Mouse (Mus musculus): ENCODE data around the gene Pex7. TPM values are rescaled to one million over a fixed set of nuclear protein-coding genes. Genes with fewer than 3 reads are reported as not detected.

Pex7 gene
- polyA plus RNA-seq (2015; fragmentation: Nextera tagmentation; extraction: Ambion mirVana) = 30.5 and 34.2 TPM in 2 replicates

GRCm38 (mm10) chr10:19907246-19907804 lies at the start of gene Pex7:
Gene Pex7 (minus strand): TSS chr10:19907689.
- H3K36me3 ChIP-seq (ENCODE audit: control insufficient read depth, insufficient read depth, low read length) = no peaks in the 10 kb centered on the region
- H3K27ac ChIP-seq (ENCODE audit: low read length) = peak within 1 kb of the TSS; percentile 98
- ATAC-seq (ENCODE audit: low read depth) = peak; percentile 98
- peak within 1 kb of the TSS; percentile 95 for H3K9ac ChIP-seq (ENCODE audit: low read length)
- peak within 1 kb of the TSS; percentile 38 for H3K4me2 ChIP-seq (ENCODE audit: low read depth, low read length)
- no peaks in the 10 kb centered on the region for H3K9me3 ChIP-seq (ENCODE audit: control insufficient read depth, low read length)
- peak within 1 kb of the TSS; percentile 84 for H3K4me3 ChIP-seq (ENCODE audit: low read length)
- WGBS = under 1% methylated on average over 59 of the region's 60 CpGs
- no peaks in the 10 kb centered on the region for H3K27me3 ChIP-seq (ENCODE audit: control insufficient read depth, insufficient read depth, low read depth, low read length)
- no peaks in the 10 kb centered on the region for H3K4me1 ChIP-seq (replicated peaks; ENCODE audit: control insufficient read depth, insufficient read depth, low read length)

GRCm38 (mm10) chr10:19956745-19957144 lies 49.3 kb upstream of the Pex7 start:
- H3K27ac ChIP-seq (ENCODE audit: low read length) = peak overlapping the region; percentile 88
- H3K4me2 ChIP-seq (ENCODE audit: low read depth, low read length) = peak overlapping the region; percentile 36
- WGBS = 26% methylated on average over 6 of the region's 6 CpGs
- no peaks in the 10 kb centered on the region for H3K36me3 ChIP-seq (ENCODE audit: control insufficient read depth, insufficient read depth, low read length)
- H3K4me3 ChIP-seq (ENCODE audit: low read length) = no peak overlapping the region
- no peaks in the 10 kb centered on the region for H3K27me3 ChIP-seq (ENCODE audit: control insufficient read depth, insufficient read depth, low read depth, low read length)
- peaks cover 26% of the 10 kb centered on the region for H3K4me1 ChIP-seq (replicated peaks; ENCODE audit: control insufficient read depth, insufficient read depth, low read length)
- H3K9ac ChIP-seq (ENCODE audit: low read length) = no peak overlapping the region
- peak; percentile 96 for ATAC-seq (ENCODE audit: low read depth)
- no peaks in the 10 kb centered on the region for H3K9me3 ChIP-seq (ENCODE audit: control insufficient read depth, low read length)

GRCm38 (mm10) chr10:19955817-19956216 lies 48.3 kb upstream of the Pex7 start:
- no peaks in the 10 kb centered on the region for H3K9me3 ChIP-seq (ENCODE audit: control insufficient read depth, low read length)
- no peak overlapping the region for H3K27ac ChIP-seq (ENCODE audit: low read length)
- peaks cover 26% of the 10 kb centered on the region for H3K4me1 ChIP-seq (replicated peaks; ENCODE audit: control insufficient read depth, insufficient read depth, low read length)
- H3K4me2 ChIP-seq (ENCODE audit: low read depth, low read length) = peak overlapping the region; percentile 36; the same call in 1 of the 2 replicates
- H3K4me3 ChIP-seq (ENCODE audit: low read length) = no peak overlapping the region
- H3K36me3 ChIP-seq (ENCODE audit: control insufficient read depth, insufficient read depth, low read length) = no peaks in the 10 kb centered on the region
- 70% methylated on average over 6 of the region's 6 CpGs for WGBS
- ATAC-seq (ENCODE audit: low read depth) = no peak
- no peak overlapping the region for H3K9ac ChIP-seq (ENCODE audit: low read length)
- H3K27me3 ChIP-seq (ENCODE audit: control insufficient read depth, insufficient read depth, low read depth, low read length) = no peaks in the 10 kb centered on the region

DNA sequence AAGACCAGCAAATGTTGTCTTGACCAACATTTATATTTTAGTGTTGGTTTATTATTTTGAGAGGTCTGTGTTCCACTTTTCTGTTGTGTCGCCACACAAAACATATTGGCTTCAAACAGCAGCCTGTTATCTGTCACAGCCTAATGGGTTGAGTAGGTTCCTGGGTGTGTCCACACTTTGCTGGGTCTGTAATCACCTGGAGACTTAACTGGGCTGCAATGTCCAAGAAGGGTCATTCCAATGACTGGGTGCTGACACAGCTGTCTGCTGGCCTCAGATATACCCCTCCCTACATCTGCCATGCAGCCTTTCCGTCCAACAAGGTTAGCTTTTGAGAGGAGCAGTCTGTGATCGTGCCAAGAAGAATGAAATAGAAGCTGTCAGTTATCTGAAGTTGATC lies 47.1 kb upstream of the Pex7 start:
- no peak overlapping the region for H3K27ac ChIP-seq (ENCODE audit: low read length)
- no peaks in the 10 kb centered on the region for H3K9me3 ChIP-seq (ENCODE audit: control insufficient read depth, low read length)
- H3K9ac ChIP-seq (ENCODE audit: low read length) = no peak overlapping the region
- WGBS = 61% methylated on average over 3 of the region's 3 CpGs
- peaks cover 26% of the 10 kb centered on the region for H3K4me1 ChIP-seq (replicated peaks; ENCODE audit: control insufficient read depth, insufficient read depth, low read length)
- no peak overlapping the region for H3K4me2 ChIP-seq (ENCODE audit: low read depth, low read length)
- no peak overlapping the region for H3K4me3 ChIP-seq (ENCODE audit: low read length)
- no peak for ATAC-seq (ENCODE audit: low read depth)
- H3K27me3 ChIP-seq (ENCODE audit: control insufficient read depth, insufficient read depth, low read depth, low read length) = no peaks in the 10 kb centered on the region
- no peaks in the 10 kb centered on the region for H3K36me3 ChIP-seq (ENCODE audit: control insufficient read depth, insufficient read depth, low read length)

DNA sequence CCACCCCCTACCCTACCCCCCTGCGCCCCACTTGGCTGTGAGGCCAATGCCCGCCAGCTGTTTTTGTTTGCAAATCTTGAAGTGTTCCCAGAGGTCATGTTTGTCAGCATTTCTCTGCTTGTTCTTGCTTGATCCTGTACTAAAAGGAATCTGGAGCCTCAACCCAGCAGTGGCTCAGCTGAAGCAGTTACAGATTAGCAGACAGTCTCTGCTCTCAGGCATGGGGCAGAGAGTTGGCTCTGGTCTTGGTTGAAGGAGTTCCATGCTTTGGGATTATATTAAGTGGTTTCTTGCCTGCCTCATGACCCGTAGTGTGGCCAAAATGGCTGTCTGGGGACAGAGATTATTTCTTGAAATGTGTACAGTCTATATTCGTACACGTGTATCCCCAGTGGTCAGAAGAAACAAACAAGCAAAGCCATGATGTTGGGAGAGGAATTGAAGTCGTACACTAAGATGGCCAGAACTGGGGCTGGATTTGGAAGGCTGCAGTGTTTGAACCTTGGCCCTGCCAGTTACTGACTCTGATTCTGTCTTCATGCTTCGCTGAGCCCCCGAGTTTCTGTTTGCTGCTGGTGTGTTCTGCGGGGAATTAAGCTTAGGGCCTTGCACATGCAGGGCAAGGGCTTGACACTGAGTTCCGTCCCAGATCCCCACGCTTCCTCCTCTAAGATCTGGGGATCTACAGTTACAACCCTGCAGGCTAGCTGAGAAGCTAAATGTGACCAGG lies 45.7 kb upstream of the Pex7 start:
- Histone ChIP-seq H3K27me3 (ENCODE audit: control insufficient read depth, insufficient read depth, low read depth, low read length) (no peaks in the 10 kb centered on the region), H3K27ac (ENCODE audit: low read length) (no peak overlapping the region), H3K36me3 (ENCODE audit: control insufficient read depth, insufficient read depth, low read length) (no peaks in the 10 kb centered on the region), H3K4me2 (ENCODE audit: low read depth, low read length) (no peak overlapping the region), H3K4me1 (replicated peaks; ENCODE audit: control insufficient read depth, insufficient read depth, low read length) (peaks cover 26% of the 10 kb centered on the region), H3K9me3 (ENCODE audit: control insufficient read depth, low read length) (no peaks in the 10 kb centered on the region), H3K9ac (ENCODE audit: low read length) (no peak overlapping the region), H3K4me3 (ENCODE audit: low read length) (no peak overlapping the region)
- WGBS = 73% methylated on average over 11 of the region's 11 CpGs
- no peak for ATAC-seq (ENCODE audit: low read depth)

DNA sequence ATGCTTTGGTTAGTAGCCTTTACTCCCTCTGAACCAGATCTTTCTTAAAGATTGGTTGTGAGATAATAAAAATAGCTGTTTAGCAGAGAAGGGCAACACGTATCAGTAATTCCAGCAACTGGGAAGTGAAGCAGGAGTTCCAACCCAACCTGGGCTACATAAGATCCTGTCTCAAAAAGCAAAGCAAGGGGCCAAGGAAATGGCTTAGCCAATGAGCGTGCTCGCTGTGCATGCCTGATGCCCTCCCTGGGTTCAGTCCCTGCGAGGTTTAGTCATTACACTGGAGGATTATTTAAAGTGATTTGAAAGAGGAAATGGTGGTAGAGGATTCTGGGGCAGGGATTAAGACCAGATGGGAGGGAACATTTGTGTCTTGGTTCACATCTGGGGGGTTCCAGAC lies 41.6 kb upstream of the Pex7 start:
- 90% methylated on average over 4 of the region's 4 CpGs for WGBS
- Histone ChIP-seq H3K9ac (ENCODE audit: low read length) (no peak overlapping the region), H3K36me3 (ENCODE audit: control insufficient read depth, insufficient read depth, low read length) (no peaks in the 10 kb centered on the region), H3K4me2 (ENCODE audit: low read depth, low read length) (no peak overlapping the region), H3K9me3 (ENCODE audit: control insufficient read depth, low read length) (no peaks in the 10 kb centered on the region), H3K4me1 (replicated peaks; ENCODE audit: control insufficient read depth, insufficient read depth, low read length) (peaks cover 5% of the 10 kb centered on the region), H3K4me3 (ENCODE audit: low read length) (no peak overlapping the region), H3K27me3 (ENCODE audit: control insufficient read depth, insufficient read depth, low read depth, low read length) (no peaks in the 10 kb centered on the region), H3K27ac (ENCODE audit: low read length) (no peak overlapping the region)
- ATAC-seq (ENCODE audit: low read depth) = no peak

- Histone ChIP-seq H3K9me3 (ENCODE audit: control insufficient read depth, low read length) (no peaks in the 10 kb centered on the region), H3K4me2 (ENCODE audit: low read depth, low read length) (no peak overlapping the region), H3K27me3 (ENCODE audit: control insufficient read depth, insufficient read depth, low read depth, low read length) (no peaks in the 10 kb centered on the region), H3K36me3 (ENCODE audit: control insufficient read depth, insufficient read depth, low read length) (no peaks in the 10 kb centered on the region), H3K4me1 (replicated peaks; ENCODE audit: control insufficient read depth, insufficient read depth, low read length) (peaks cover 5% of the 10 kb centered on the region), H3K4me3 (ENCODE audit: low read length) (no peak overlapping the region), H3K9ac (ENCODE audit: low read length) (no peak overlapping the region), H3K27ac (ENCODE audit: low read length) (no peak overlapping the region)
- 91% methylated on average over 11 of the region's 11 CpGs for WGBS
- no peak for ATAC-seq (ENCODE audit: low read depth)
Measured at GRCm38 (mm10) chr10:19948381-19948780, 40.9 kb upstream of the Pex7 start.

GRCm38 (mm10) chr10:19947901-19948300 lies 40.4 kb upstream of the Pex7 start:
- H3K27ac ChIP-seq (ENCODE audit: low read length) = no peak overlapping the region
- H3K4me1 ChIP-seq (replicated peaks; ENCODE audit: control insufficient read depth, insufficient read depth, low read length) = peaks cover 2% of the 10 kb centered on the region
- H3K9ac ChIP-seq (ENCODE audit: low read length) = no peak overlapping the region
- WGBS = 87% methylated on average over 5 of the region's 5 CpGs
- no peaks in the 10 kb centered on the region for H3K27me3 ChIP-seq (ENCODE audit: control insufficient read depth, insufficient read depth, low read depth, low read length)
- no peak for ATAC-seq (ENCODE audit: low read depth)
- no peaks in the 10 kb centered on the region for H3K9me3 ChIP-seq (ENCODE audit: control insufficient read depth, low read length)
- H3K36me3 ChIP-seq (ENCODE audit: control insufficient read depth, insufficient read depth, low read length) = no peaks in the 10 kb centered on the region
- no peak overlapping the region for H3K4me3 ChIP-seq (ENCODE audit: low read length)
- H3K4me2 ChIP-seq (ENCODE audit: low read depth, low read length) = no peak overlapping the region

DNA sequence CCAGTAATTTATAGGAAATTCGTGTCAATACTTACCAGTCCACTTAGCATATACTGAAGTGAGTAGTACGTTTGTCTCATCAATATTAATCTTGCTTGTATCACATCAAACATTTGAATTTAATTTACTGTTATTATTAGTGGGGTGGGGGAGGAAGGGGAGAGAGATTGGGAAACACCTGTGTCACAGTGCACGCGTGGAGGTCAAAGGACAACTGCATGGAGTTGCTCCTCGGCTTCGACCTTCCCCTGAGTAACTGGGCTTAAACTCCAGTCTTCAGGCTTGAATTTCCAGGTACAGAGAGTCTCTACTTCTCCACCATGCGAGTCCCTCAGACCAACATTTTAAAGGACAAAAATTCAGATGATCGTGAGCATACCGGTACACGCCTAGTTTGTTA lies 40.0 kb upstream of the Pex7 start:
- Histone ChIP-seq H3K4me3 (ENCODE audit: low read length) (no peak overlapping the region), H3K36me3 (ENCODE audit: control insufficient read depth, insufficient read depth, low read length) (no peaks in the 10 kb centered on the region), H3K4me1 (replicated peaks; ENCODE audit: control insufficient read depth, insufficient read depth, low read length) (no peaks in the 10 kb centered on the region), H3K27ac (ENCODE audit: low read length) (no peak overlapping the region), H3K4me2 (ENCODE audit: low read depth, low read length) (no peak overlapping the region), H3K9me3 (ENCODE audit: control insufficient read depth, low read length) (no peaks in the 10 kb centered on the region), H3K27me3 (ENCODE audit: control insufficient read depth, insufficient read depth, low read depth, low read length) (no peaks in the 10 kb centered on the region), H3K9ac (ENCODE audit: low read length) (no peak overlapping the region)
- WGBS = 88% methylated on average over 10 of the region's 10 CpGs
- ATAC-seq (ENCODE audit: low read depth) = no peak

All from lung, embryonic 16.5 days (tissue).